Mouse (Mus musculus): ENCODE data around the gene P2rx1.

DNA sequence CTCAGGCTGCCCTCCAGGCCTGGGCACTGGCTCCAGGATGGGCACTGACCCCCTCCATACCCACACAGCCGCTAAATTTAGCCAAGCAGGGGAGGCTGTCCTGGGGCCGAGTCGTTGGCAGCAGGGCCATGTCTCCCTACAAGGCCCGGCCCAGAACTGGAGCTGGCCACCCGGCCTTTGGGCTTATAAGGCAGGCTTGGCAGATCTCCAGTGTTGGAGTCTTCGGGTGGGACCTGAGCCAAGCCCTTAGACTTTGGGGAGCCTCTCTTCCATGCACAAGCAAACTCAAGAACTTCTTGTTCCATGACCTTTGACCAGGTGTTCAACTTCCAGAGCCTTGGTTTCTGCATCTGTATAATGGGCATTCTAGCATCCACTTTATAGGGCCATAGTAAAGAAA is 2.6 kb upstream of the P2rx1 start:
- no peak for TF ChIP-seq CTCF (IDR thresholded peaks at IDR 0.05; ENCODE audit: borderline replicate concordance, insufficient read depth, low read length)
- no peak for TF ChIP-seq POLR2A (IDR thresholded peaks at IDR 0.05; ENCODE audit: low read depth, low read length)
